Mouse (Mus musculus) E14TG2a.4 (cell line): ENCODE results near the gene Lpp.

Experiments
- CTCF ChIP-seq: conservative IDR thresholded peaks from 2 replicates; pipeline ENCODE4 v1.5.1; 2014; ENCODE audit warnings: low read length
- POU5F1 ChIP-seq: IDR thresholded peaks from 2 replicates; pipeline ENCODE4 v1.6.1; 2014; ENCODE audit warnings: low read length, borderline replicate concordance

DNA sequence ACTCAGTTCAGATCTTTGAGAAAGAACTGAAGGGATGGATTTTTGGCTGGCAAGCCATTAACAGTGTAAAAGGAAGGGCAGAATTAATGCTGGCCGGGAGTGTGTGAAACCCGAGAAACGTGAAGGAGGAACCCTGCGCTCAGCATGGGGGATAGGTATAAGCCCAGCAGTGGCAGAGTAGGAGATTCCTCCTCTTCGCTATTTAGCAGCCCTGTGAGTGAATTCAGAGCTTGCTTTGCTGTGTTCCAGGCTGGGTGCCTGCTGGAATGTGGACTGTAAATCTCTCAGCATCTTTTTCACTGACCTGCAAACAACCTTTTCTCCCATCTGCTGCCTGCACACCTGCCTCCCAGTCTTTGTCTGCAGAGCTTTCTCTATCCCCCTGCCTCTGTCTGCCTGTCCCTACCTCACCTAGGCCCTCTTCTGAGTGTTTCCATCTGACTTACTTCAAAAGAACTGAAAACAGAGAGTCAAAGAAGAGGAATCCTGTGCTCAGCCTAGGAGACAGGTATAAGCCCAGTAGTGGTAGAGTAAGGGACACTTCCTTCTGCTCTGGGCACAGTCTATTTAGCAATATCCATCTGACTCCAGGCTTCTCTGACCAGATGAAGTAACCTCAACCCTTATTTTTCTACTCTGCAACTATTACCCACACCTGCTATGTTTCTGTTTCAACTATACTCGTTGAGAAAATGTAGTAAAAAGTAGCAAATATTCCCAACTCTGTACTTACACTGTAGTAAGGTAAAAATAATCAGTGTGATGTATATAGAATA lies 550.4 kb downstream of the Lpp start:
- TF ChIP-seq CTCF (no peak), POU5F1 (no peak)
